In the genomic region with DNA sequence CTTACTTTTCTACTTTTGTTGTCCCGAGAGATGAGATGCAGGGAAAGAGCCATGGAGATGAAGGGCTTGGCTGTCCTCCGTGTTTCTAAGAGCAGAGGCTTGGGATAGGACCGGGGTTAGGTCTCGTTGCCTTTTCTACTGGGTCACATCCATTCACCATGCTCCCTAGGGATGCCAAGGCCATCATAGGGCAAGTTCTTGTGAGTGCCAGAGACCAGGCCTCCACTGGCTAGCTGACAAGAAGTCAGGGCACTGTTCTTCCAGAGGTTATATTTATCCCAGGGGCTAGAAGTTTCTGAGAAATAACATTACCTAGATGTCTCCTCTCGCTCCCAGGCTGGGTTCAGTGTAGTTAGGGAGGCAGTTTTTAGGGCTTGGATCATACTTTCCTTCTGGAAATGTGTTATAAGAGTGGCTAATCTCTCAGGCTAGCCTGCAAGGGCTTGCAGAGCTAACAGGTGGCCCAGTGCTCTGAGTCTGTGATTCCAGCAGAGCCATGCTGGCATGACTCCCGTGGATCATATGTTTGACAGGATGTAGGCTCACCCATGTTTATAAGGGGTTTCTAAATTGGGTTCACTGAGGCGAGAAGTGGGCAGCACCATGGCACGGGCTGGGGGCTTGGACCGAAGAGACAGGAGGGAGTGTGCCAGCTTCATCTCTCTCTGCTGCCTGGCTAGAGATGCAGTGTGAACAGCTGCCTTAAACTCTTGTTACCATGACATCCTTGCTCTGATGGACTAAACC, we compare ENCODE assay signal across 10 mouse cellular contexts.
DNase-seq lines count a peak whose midpoint lies in the region; ATAC-seq and TF ChIP-seq lines count a peak whose summit lies in the region.
"Had no signal": no experiment of that assay in that cellular context is flagged by ENCODE, and none has a peak within 500 bp of the region (broad histone marks: within the 10 kb centered on the region; RNA-seq: fewer than 3 reads in every experiment).

No protein-coding gene starts in this region.

- H3K4me2 ChIP-seq in midbrain, postnatal 0 days (ENCODE audit: low read depth, low read length, poor library complexity, severe bottlenecking), result no peak overlapping the region
- no peak overlapping the region for H3K4me2 ChIP-seq in lung, postnatal 0 days (replicated peaks; ENCODE audit: low read depth, low read length)
- H3K4me2 ChIP-seq: neural tube, embryonic 15.5 days had no signal

- TF ChIP-seq CTCF in midbrain, postnatal 0 days (IDR thresholded peaks at IDR 0.05), result no peak
- no peak for TF ChIP-seq CTCF in lung, postnatal 0 days (IDR thresholded peaks at IDR 0.05)

- H3K27ac ChIP-seq in midbrain, postnatal 0 days (ENCODE audit: low read depth, low read length), result no peak overlapping the region
- H3K27ac ChIP-seq in midbrain, embryonic 10.5 days (replicated peaks), result no peak overlapping the region
- H3K27ac ChIP-seq in lung, postnatal 0 days (ENCODE audit: low read length), result no peak overlapping the region
- H3K27ac ChIP-seq: neural tube, embryonic 15.5 days had no signal

- peaks cover 4% of the 10 kb centered on the region; the same call in 1 of the 2 replicates for H3K36me3 ChIP-seq in midbrain, postnatal 0 days (ENCODE audit: insufficient read depth, low read length)
- H3K36me3 ChIP-seq in midbrain, embryonic 10.5 days, result no peaks in the 10 kb centered on the region
- H3K36me3 ChIP-seq in lung, postnatal 0 days (ENCODE audit: insufficient read depth, low read length), result no peaks in the 10 kb centered on the region
- H3K36me3 ChIP-seq: neural tube, embryonic 15.5 days had no signal

- TF ChIP-seq EP300 in lung, postnatal 0 days (IDR thresholded peaks at IDR 0.05), result no peak

- H3K9ac ChIP-seq in midbrain, postnatal 0 days (replicated peaks; ENCODE audit: low read length, poor library complexity, severe bottlenecking), result no peak overlapping the region
- no peak overlapping the region for H3K9ac ChIP-seq in lung, postnatal 0 days (replicated peaks; ENCODE audit: low read depth)
- H3K9ac ChIP-seq: neural tube, embryonic 15.5 days had no signal

- H3K4me3 ChIP-seq in midbrain, postnatal 0 days (ENCODE audit: low read depth, low read length), result no peak overlapping the region
- no peak overlapping the region for H3K4me3 ChIP-seq in midbrain, embryonic 10.5 days
- H3K4me3 ChIP-seq in lung, postnatal 0 days (ENCODE audit: low read depth, low read length), result no peak overlapping the region
- H3K4me3 ChIP-seq: neural tube, embryonic 15.5 days had no signal

- no peaks in the 10 kb centered on the region for H3K27me3 ChIP-seq in midbrain, postnatal 0 days (ENCODE audit: insufficient read depth, low read length)
- no peaks in the 10 kb centered on the region for H3K27me3 ChIP-seq in midbrain, embryonic 10.5 days (ENCODE audit: low read depth, poor library complexity, severe bottlenecking)
- H3K27me3 ChIP-seq in lung, postnatal 0 days (replicated peaks; ENCODE audit: insufficient read depth, low read length), result no peaks in the 10 kb centered on the region
- H3K27me3 ChIP-seq: neural tube, embryonic 15.5 days had no signal

- 86% methylated on average over 9 of the region's 9 CpGs for WGBS in midbrain, postnatal 0 days
- WGBS in midbrain, embryonic 10.5 days, result 89% methylated on average over 9 of the region's 9 CpGs
- WGBS in lung, postnatal 0 days, result 76% methylated on average over 9 of the region's 9 CpGs

- H3K9me3 ChIP-seq in midbrain, postnatal 0 days (ENCODE audit: low read length), result no peaks in the 10 kb centered on the region
- H3K9me3 ChIP-seq in midbrain, embryonic 10.5 days (replicated peaks), result no peaks in the 10 kb centered on the region
- no peaks in the 10 kb centered on the region for H3K9me3 ChIP-seq in lung, postnatal 0 days (ENCODE audit: low read length)
- H3K9me3 ChIP-seq: neural tube, embryonic 15.5 days had no signal

- no peaks in the 10 kb centered on the region for H3K4me1 ChIP-seq in midbrain, postnatal 0 days (ENCODE audit: insufficient read depth, low read length)
- peaks cover 14% of the 10 kb centered on the region; the same call in 1 of the 2 replicates for H3K4me1 ChIP-seq in midbrain, embryonic 10.5 days
- no peaks in the 10 kb centered on the region for H3K4me1 ChIP-seq in lung, postnatal 0 days (ENCODE audit: insufficient read depth, low read depth, low read length)

- DNase-seq in midbrain, postnatal 0 days (ENCODE audit: low spot score), result peak; percentile 79
- DNase-seq in midbrain, embryonic 10.5 days (ENCODE audit: low spot score), result no peak
- DNase-seq in frontal cortex, postnatal 36 days (ENCODE audit: low spot score in 2 of 2), result peak; percentile 70 to 90
- peak; percentile 79 for DNase-seq in layer of hippocampus, adult 9-11 months
- no peak for DNase-seq in liver
- no peak for DNase-seq in adrenal gland, adult (ENCODE audit: inconsistent age in 2 of 2, low spot score in 1 of 2)
- no peak for DNase-seq in lung, postnatal 0 days (ENCODE audit: low spot score)
- DNase-seq: kidney, postnatal 14 days; lung, postnatal 10 days had no signal

- ATAC-seq in midbrain, postnatal 0 days (ENCODE audit: low FRiP score), result no peak
- no peak for ATAC-seq in lung, postnatal 0 days

Comparison
In these comparisons a context has a peak if more than half of its experiments do, and no peak if none do; other contexts are left out.
1. DNase-seq: peak in midbrain, postnatal 0 days (single experiment), frontal cortex, postnatal 36 days (2 of 2) and layer of hippocampus, adult 9-11 months (single experiment); none in midbrain, embryonic 10.5 days (single experiment), liver (single experiment), adrenal gland, adult (0 of 2) and lung, postnatal 0 days (single experiment).